Mouse (Mus musculus) brown adipose tissue, adult 24 weeks (tissue): Measurements from ENCODE around the gene Chgb. TPM values are rescaled to one million over a fixed set of nuclear protein-coding genes. Genes with fewer than 3 reads are reported as not detected.

ENCODE experiments used
- H3K27ac ChIP-seq: fragments of 200-500 bp; replicated peaks from 2 replicates; pipeline ENCODE4 v1.5.1; 2012; ENCODE audit warnings: low read depth, mild to moderate bottlenecking, low read length
- H3K4me1 ChIP-seq: fragments of 200-500 bp; 2 replicates; pipeline ENCODE4 v1.6.1; 2012; ENCODE audit warnings: low read length, mixed read lengths; ENCODE audit not compliant: control insufficient read depth, insufficient read depth, insufficient read length
- H3K4me3 ChIP-seq: fragments of 200-500 bp; 2 replicates; pipeline ENCODE4 v1.5.1; 2012; ENCODE audit warnings: low read depth, mild to moderate bottlenecking, low read length, moderate library complexity; ENCODE audit not compliant: insufficient read depth
- polyA plus RNA-seq: library from polyadenylated mRNA; stranded (reverse); fragments of >200 nt; gene quantifications from 2 replicates; pipeline ENCODE4 v1.2.4, GENCODE M21; 2012; ENCODE audit not compliant: missing spikeins, insufficient read depth, insufficient read length

Chgb gene
- polyA plus RNA-seq, 1 experiment = not detected

GRCm38 (mm10) chr2:132784039-132784438, 3.0 kb downstream of the Chgb start:
- no peaks in the 10 kb centered on the region for H3K4me1 ChIP-seq
- no peak overlapping the region for H3K4me3 ChIP-seq
- no peak overlapping the region for H3K27ac ChIP-seq

GRCm38 (mm10) chr2:132793441-132794203, 12.5 kb downstream of the Chgb start:
- Histone ChIP-seq H3K4me1 (no peaks in the 10 kb centered on the region), H3K4me3 (no peak overlapping the region), H3K27ac (no peak overlapping the region)

DNA sequence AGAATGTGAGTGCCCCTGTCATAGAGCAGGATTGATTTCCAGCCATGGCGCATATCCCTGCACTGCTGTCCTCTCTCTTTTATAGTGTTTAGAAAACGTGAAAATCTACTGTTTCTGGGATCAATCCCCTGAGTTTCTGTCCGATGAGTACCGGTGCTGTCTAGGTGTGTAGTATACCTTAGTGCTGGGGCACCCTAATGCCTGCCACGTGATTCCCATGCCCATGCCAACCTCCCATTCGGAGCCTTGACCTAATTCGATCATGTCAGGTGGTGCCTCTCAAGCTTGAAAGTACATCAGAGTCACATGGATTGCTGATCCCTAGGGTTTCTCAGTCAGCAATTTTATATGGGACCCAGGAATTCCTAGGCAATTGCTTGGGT, 13.1 kb downstream of the Chgb start:
- Histone ChIP-seq H3K4me3 (no peak overlapping the region), H3K27ac (no peak overlapping the region), H3K4me1 (no peaks in the 10 kb centered on the region)

- no peak overlapping the region for H3K4me3 ChIP-seq
- no peaks in the 10 kb centered on the region for H3K4me1 ChIP-seq
- H3K27ac ChIP-seq = no peak overlapping the region
Observed at GRCm38 (mm10) chr2:132802976-132803375, 21.9 kb downstream of the Chgb start.

GRCm38 (mm10) chr2:132815608-132816314, 34.7 kb downstream of the Chgb start, which contains the start of the genes Trmt6 and Mcm8:
Gene Trmt6, minus strand, starts transcription at chr2:132816055.
Gene Mcm8, plus strand, starts transcription at chr2:132816141.
- H3K4me1 ChIP-seq = no peaks in the 10 kb centered on the region
- no peak within 1 kb of the TSS for H3K27ac ChIP-seq
- H3K4me3 ChIP-seq = peak within 1 kb of the TSS; percentile 93

DNA sequence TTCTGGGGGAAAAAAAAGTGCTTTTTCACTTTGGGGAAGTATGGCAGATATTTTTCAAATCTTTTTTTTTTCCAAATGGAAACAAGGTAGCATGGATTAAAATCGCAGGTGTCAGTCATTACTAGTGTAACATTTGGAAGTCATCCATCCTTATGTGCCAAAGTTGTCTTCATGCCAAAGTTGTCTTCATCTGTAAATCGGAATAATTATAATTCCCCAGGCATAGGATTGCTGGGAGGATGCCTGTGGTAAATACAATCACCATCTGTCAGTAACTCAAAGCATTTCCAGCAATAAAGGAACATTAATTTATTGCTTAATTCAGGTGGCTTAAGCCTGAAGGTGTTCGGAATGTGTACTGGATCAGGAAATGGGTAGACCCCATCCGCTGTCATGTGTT, 60.0 kb downstream of the Chgb start:
- H3K4me3 ChIP-seq = no peak overlapping the region
- H3K27ac ChIP-seq = no peak overlapping the region
- no peaks in the 10 kb centered on the region for H3K4me1 ChIP-seq

Other genes with a start within 250 kb of the Chgb start
- 15.3 and 23.7 TPM in 2 replicates for gene Gpcpd1, start 193.5 kb upstream of the Chgb start, polyA plus RNA-seq
- gene Shld1, start 94.3 kb upstream of the Chgb start, polyA plus RNA-seq = 3.6 and 6.7 TPM in 2 replicates
- gene Trmt6, start 34.8 kb downstream of the Chgb start, polyA plus RNA-seq = 8.6 and 10.0 TPM in 2 replicates
- gene Mcm8, start 34.9 kb downstream of the Chgb start, polyA plus RNA-seq = 2.7 and 3.4 TPM in 2 replicates
- gene Crls1, start 65.4 kb downstream of the Chgb start, polyA plus RNA-seq = 277 and 328 TPM in 2 replicates
- 1.1 and 1.4 TPM in 2 replicates for gene Lrrn4, start 99.6 kb downstream of the Chgb start, polyA plus RNA-seq
- gene Fermt1, start 164.6 kb downstream of the Chgb start, polyA plus RNA-seq = not detected in 2 replicates